Mouse (Mus musculus) Patski (cell line): Measurements from ENCODE around the gene BC029722. TPM values are rescaled to one million over a fixed set of nuclear protein-coding genes. Genes with fewer than 3 reads are reported as not detected.

Experiments used
- ATAC-seq: fragments of 100-300 bp; one replicate; pipeline ENCODE4 v1.8.0; 2021
- CTCF ChIA-PET: fragments of 350-600 bp; sonication (Branson Sonifier 250); formaldehyde crosslinking; loops from one replicate; lab custom pipeline; 2022; ENCODE audit warnings: inconsistent platforms; lab: Charles Lee
- POLR2A ChIA-PET: fragments of 350-600 bp; sonication (Branson Sonifier 250); formaldehyde crosslinking; loops from one replicate; lab custom pipeline; 2022; ENCODE audit warnings: antibody characterized with exemption, inconsistent platforms; lab: Charles Lee
- DNase-seq: peaks from one replicate; pipeline ENCODE4 v3.0.0-alpha.2; 2011; ENCODE audit warnings: low read depth, low spot score
- H3K27me3 ChIP-seq: fragments of 371-371 bp; one replicate; pipeline ENCODE4 v1.5.1; 2021
- CTCF ChIP-seq: fragments of 100-300 bp; IDR thresholded peaks from one replicate; pipeline ENCODE4 v1.5.1; 2021
- in situ Hi-C: fragments of 300-500 bp; cut with MboI; formaldehyde crosslinking; loops from 3 replicates; pipeline ENCODE4 v1.11.1; 2018; ENCODE audit warnings: low pct_unique_long_range_greater_than_20kb, mixed read lengths
- polyA plus RNA-seq: library from polyadenylated mRNA; unstranded; gene quantifications from one replicate; pipeline ENCODE4 v1.2.3, GENCODE M21; 2021

Gene BC029722
- polyA plus RNA-seq, 1 experiment from 2014 or later = 49.6 TPM

GRCm38 (mm10) chr2:155809620-155810019 is 9.6 kb downstream of the BC029722 start:
- DNase-seq = no peak

GRCm38 (mm10) chr2:155807408-155807807 is 11.8 kb downstream of the BC029722 start:
- DNase-seq (no peak), ATAC-seq (no peak)
- ChIA-PET CTCF (no interaction called here), POLR2A (interaction anchor here (1.5 kb wide), 1 partner anchor 11 kb away, joined by 3 read pairs; no protein-coding TSS in a partner anchor)
- no peak for TF ChIP-seq CTCF
- in situ Hi-C loops = no loop called here
- no peaks in the 10 kb centered on the region for H3K27me3 ChIP-seq

More at GRCm38 (mm10) chr2:155809620-155810019, 9.6 kb downstream of the BC029722 start:
- CTCF ChIA-PET = interaction anchor here (1.0 to 1.5 kb wide), 4 partner anchors 18 to 113 kb away, joined by 3 to 4 read pairs (median 4); partner anchors contain the start of gene Eif6
- no peaks in the 10 kb centered on the region for H3K27me3 ChIP-seq
- no peak for TF ChIP-seq CTCF
- in situ Hi-C loops = loop anchor here (5.0 kb wide), 1 partner anchor 37 kb away; no protein-coding TSS in a partner anchor
- POLR2A ChIA-PET = interaction anchor here (1.2 kb wide), 1 partner anchor 53 kb away, joined by 3 read pairs; no protein-coding TSS in a partner anchor
- no peak for ATAC-seq

- CTCF ChIA-PET = no interaction called here
- in situ Hi-C loops = no loop called here
- DNase-seq (no peak), ATAC-seq (peak; percentile 45)
- no peak for TF ChIP-seq CTCF
- POLR2A ChIA-PET = interaction anchor here (1.5 kb wide), 1 partner anchor 11 kb away, joined by 3 read pairs; no protein-coding TSS in a partner anchor
- H3K27me3 ChIP-seq = no peaks in the 10 kb centered on the region
Measured at GRCm38 (mm10) chr2:155806548-155806947, 12.7 kb downstream of the BC029722 start.

- ChIA-PET POLR2A (interaction anchor here (1.5 kb wide), 1 partner anchor 12 kb away, joined by 3 read pairs; no protein-coding TSS in a partner anchor), CTCF (no interaction called here)
- in situ Hi-C loops = no loop called here
- TF ChIP-seq CTCF = no peak
- no peak for DNase-seq
- ATAC-seq = no peak
- H3K27me3 ChIP-seq = no peaks in the 10 kb centered on the region
Measured at GRCm38 (mm10) chr2:155805925-155806255, 13.3 kb downstream of the BC029722 start.

GRCm38 (mm10) chr2:155805231-155805924 is 13.8 kb downstream of the BC029722 start:
- peak; percentile 59 for ATAC-seq
- POLR2A ChIA-PET = interaction anchor here (0.6 to 0.8 kb wide), 2 partner anchors 13 to 304 kb away, joined by 3 to 5 read pairs; no protein-coding TSS in a partner anchor
- no peak for DNase-seq
- in situ Hi-C loops = no loop called here
- CTCF ChIA-PET = no interaction called here
- no peak for TF ChIP-seq CTCF
- H3K27me3 ChIP-seq = no peaks in the 10 kb centered on the region

- ATAC-seq (no peak), DNase-seq (no peak)
- TF ChIP-seq CTCF = no peak
- in situ Hi-C loops = no loop called here
- no peaks in the 10 kb centered on the region for H3K27me3 ChIP-seq
- ChIA-PET CTCF (no interaction called here), POLR2A (interaction anchor here (0.8 kb wide), 2 partner anchors 14 to 149 kb away, joined by 3 to 4 read pairs; no protein-coding TSS in a partner anchor)
Measured at GRCm38 (mm10) chr2:155804053-155804452, 15.2 kb downstream of the BC029722 start.

GRCm38 (mm10) chr2:155802761-155803160 is 16.5 kb downstream of the BC029722 start:
- TF ChIP-seq CTCF = no peak
- ATAC-seq = no peak
- CTCF ChIA-PET = interaction anchor here (1.6 kb wide), 1 partner anchor 43 kb away, joined by 3 read pairs; no protein-coding TSS in a partner anchor
- in situ Hi-C loops = no loop called here
- POLR2A ChIA-PET = no interaction called here
- no peak for DNase-seq
- no peaks in the 10 kb centered on the region for H3K27me3 ChIP-seq

- ChIA-PET POLR2A (no interaction called here), CTCF (interaction anchor here (1.0 kb wide), 1 partner anchor 15 kb away, joined by 3 read pairs; no protein-coding TSS in a partner anchor)
- ATAC-seq = no peak
- DNase-seq = no peak
- no peaks in the 10 kb centered on the region for H3K27me3 ChIP-seq
- TF ChIP-seq CTCF = no peak
- in situ Hi-C loops = no loop called here
Measured at GRCm38 (mm10) chr2:155798613-155799012, 20.6 kb downstream of the BC029722 start.

GRCm38 (mm10) chr2:155794674-155795445 is 24.4 kb downstream of the BC029722 start:
- peaks cover 12% of the 10 kb centered on the region for H3K27me3 ChIP-seq
- no peak for DNase-seq
- ChIA-PET CTCF (no interaction called here), POLR2A (no interaction called here)
- no peak for ATAC-seq
- in situ Hi-C loops = no loop called here
- no peak for TF ChIP-seq CTCF

- H3K27me3 ChIP-seq = peaks cover 19% of the 10 kb centered on the region
- in situ Hi-C loops = no loop called here
- no peak for ATAC-seq
Measured at GRCm38 (mm10) chr2:155792899-155793298, 26.3 kb downstream of the BC029722 start.

More at GRCm38 (mm10) chr2:155792899-155793298, 26.3 kb downstream of the BC029722 start:
- POLR2A ChIA-PET = no interaction called here
- no peak for DNase-seq
- CTCF ChIA-PET = no interaction called here
- TF ChIP-seq CTCF = no peak
